Mouse (Mus musculus): Measurements from ENCODE around the gene Scgb3a1. TPM values are rescaled to one million over a fixed set of nuclear protein-coding genes. Genes with fewer than 3 reads are reported as not detected.

Gene Scgb3a1
- total RNA-seq, 2 experiments from 2014 or later = not detected

DNA sequence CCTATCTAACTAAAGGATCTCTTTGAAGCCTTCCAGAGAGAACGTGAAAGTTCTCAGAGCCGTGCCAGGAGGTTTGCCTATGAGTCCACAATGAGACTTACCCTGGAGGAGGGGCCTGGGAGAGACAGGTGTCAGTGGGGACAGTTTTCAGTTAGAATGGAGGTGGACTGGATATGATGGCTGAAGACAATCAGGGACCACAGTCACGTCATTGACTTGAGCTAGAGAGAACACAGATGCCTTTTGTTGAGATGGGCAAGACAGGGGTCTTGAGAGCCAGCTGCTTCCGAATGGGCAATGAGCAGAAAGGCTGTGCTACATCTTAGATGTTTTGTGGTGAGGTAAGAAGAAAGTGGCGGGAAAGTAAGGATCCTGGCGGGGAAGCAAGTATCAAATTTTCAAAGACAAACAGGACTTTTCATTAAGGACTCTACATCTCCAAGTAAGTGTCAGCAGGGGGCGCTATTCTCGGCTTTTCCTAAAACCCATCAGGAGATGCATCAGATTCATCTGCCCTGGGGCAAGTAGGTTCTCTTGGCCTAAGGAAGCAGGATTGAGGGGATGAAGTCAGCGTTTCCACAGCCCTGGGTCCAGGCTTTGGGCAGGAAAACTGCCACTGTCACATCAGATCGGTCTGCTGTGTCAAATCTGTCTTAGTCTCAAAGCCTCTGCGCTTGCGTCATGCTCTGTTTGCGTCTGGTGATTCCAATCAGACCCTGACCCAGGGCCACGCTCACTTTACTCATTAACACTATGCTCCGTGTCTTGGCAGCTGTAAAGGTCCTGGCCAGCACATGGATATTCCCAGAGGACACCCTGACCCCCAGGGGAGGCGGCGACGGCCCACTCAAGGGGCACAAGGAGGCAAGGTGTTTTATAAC is 13.1 kb upstream of the Scgb3a1 start:
- TF ChIP-seq CTCF (conservative IDR thresholded peaks at IDR 0.05) = peak; percentile 74
- DNase-seq (ENCODE audit: low spot score in 2 of 2) = peak in 1 of 2 experiments; percentile 38
- Histone ChIP-seq H3K27ac (no peak overlapping the region), H3K4me3 (no peak overlapping the region)

DNA sequence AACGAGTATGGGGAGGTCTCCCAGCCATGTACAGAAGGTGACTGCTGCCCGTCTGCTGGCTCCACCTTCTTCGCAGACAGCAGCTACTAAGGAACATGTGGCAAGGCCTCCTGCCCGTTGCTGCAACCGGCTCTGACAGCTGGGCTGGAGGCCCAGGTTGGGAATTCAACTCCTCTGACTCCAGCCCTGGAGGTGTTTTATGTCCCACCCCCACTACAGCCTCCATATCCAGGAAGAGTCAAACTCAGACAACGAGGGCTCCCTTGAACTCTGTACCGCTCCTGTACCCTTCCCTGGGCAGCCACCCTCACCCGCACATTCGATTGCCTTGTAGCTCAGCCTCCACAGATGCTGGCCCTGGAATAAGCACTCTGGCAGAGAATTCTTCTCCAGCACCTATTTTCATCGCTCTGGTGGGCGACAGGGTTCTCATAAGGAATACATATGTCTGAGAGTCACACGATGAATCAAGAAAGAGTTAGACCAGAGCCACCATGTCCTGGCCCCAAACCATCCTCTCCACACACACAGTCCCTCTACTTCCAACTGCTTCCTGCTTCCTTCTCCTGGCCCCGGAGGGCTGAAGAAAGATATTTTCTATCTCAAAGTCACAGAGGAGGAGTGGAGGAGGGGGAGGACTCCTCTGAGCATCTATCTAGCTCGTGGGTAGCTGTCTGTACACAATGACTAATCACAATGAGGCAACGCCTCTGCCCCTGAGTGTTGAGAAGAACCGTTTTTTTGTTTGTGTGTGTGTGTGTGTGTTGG is 12.2 kb upstream of the Scgb3a1 start:
- TF ChIP-seq CTCF (conservative IDR thresholded peaks at IDR 0.05) = no peak
- Histone ChIP-seq H3K27ac (peak overlapping the region; percentile 59; the same call in 1 of the 2 replicates), H3K4me3 (no peak overlapping the region)
- peak in 1 of 2 experiments; percentile 48 for DNase-seq (ENCODE audit: low spot score in 2 of 2)

GRCm38 (mm10) chr11:49651762-49652322 is 11.6 kb upstream of the Scgb3a1 start:
- no peak for TF ChIP-seq CTCF (conservative IDR thresholded peaks at IDR 0.05)
- H3K27ac ChIP-seq = peak overlapping the region; percentile 67; the same call in 1 of the 2 replicates
- H3K4me3 ChIP-seq = no peak overlapping the region
- no peak for DNase-seq (ENCODE audit: low spot score in 2 of 2)

DNA sequence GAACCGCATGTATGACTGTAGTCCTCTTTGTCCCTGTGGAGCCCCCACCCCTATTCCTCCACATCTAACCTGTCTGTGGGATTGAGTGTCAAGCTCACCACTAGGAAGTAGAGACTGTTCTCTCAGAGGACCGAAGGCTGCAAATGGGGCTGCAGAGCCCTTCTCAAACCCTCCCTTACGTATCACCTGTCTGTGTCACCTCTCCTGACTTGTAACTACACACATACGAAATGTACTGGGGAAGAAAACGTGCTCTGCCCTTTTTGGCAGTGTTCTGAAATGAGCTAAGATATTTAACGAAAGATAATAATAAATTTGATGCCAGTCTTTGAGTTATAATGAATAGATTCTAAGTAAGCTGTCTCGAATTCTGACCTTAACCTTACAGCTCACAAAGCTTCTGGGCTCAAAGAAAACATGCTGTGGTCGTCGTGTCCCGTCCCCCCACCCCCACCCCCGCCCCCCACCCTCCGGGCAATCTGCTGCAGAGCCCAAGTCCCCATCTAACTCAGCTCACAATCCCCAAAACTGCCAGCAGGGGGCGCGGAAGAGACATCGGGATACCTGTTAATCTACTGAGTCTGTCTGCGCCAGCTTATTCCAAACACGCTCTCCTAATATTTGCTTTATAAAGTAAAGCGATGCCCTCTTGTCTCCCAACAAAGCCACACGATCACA is 10.9 kb upstream of the Scgb3a1 start:
- Histone ChIP-seq H3K27ac (peak overlapping the region; percentile 67), H3K4me3 (0 out of 2 replicates have a peak overlapping the region, but pooled peaks have one; percentile 13)
- TF ChIP-seq CTCF (conservative IDR thresholded peaks at IDR 0.05) = peak; percentile 79
- peak; percentile 80 to 92 for DNase-seq (ENCODE audit: low spot score in 2 of 2)

DNA sequence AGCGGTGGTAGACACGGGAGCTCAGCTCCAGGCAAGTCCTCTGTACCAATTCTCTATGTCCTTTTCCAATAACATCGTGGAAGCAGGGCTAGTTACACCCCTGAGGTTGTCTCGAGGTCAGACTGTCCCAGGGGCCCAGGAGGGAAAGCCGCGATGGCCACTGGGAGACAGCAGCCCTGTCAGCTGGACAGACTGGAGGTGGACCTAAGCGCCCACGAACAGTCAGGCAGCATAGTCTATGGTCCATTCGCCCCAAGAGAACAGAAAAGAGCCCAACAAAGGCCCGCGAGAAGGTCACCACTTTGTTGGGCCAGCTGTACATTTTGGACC is 10.4 kb upstream of the Scgb3a1 start:
- DNase-seq (ENCODE audit: low spot score in 2 of 2) = no peak
- no peak for TF ChIP-seq CTCF (conservative IDR thresholded peaks at IDR 0.05)
- Histone ChIP-seq H3K4me3 (0 out of 2 replicates have a peak overlapping the region, but pooled peaks have one; percentile 13), H3K27ac (no peak overlapping the region)

GRCm38 (mm10) chr11:49654651-49655050 is 8.8 kb upstream of the Scgb3a1 start:
- no peak for DNase-seq (ENCODE audit: low spot score in 2 of 2)
- no peak overlapping the region for H3K4me3 ChIP-seq
- H3K27ac ChIP-seq = no peak overlapping the region
- TF ChIP-seq CTCF (conservative IDR thresholded peaks at IDR 0.05) = no peak

DNA sequence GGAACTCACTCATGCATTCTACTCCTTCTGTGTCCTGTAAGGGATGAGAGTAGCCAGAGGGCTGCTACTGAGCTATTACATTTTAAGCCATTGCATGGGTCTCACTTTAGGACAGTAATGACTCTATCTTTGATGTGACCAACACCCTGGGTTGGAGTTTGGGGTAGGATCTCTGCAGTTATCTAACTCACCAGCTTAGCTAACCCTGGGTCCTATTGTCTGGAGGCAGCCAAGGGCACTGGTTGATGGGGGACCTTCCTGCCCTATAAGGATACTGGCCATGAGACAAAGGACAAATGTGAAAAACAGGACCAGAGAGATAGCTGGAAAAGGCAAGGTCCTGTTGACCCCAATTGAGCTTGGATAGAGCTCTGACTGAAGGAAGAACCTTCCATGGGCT is 7.9 kb upstream of the Scgb3a1 start:
- H3K4me3 ChIP-seq = no peak overlapping the region
- TF ChIP-seq CTCF (conservative IDR thresholded peaks at IDR 0.05) = no peak
- DNase-seq (ENCODE audit: low spot score in 2 of 2) = no peak
- H3K27ac ChIP-seq = no peak overlapping the region

- TF ChIP-seq CTCF (conservative IDR thresholded peaks at IDR 0.05) = no peak
- H3K27ac ChIP-seq = no peak overlapping the region
- no peak for DNase-seq (ENCODE audit: low spot score in 2 of 2)
- H3K4me3 ChIP-seq = no peak overlapping the region
These were observed 5.3 kb upstream of the Scgb3a1 start for GRCm38 (mm10) chr11:49658065-49658464.

- peak overlapping the region; percentile 64; the same call in 1 of the 2 replicates for H3K27ac ChIP-seq
- DNase-seq (ENCODE audit: low spot score in 2 of 2) = no peak
These were observed 4.5 kb upstream of the Scgb3a1 start for GRCm38 (mm10) chr11:49658791-49659469.

GRCm38 (mm10) chr11:49659470-49659799 is 4.0 kb upstream of the Scgb3a1 start:
- DNase-seq (ENCODE audit: low spot score in 2 of 2) = no peak
- TF ChIP-seq CTCF (conservative IDR thresholded peaks at IDR 0.05) = no peak
- no peak overlapping the region for H3K4me3 ChIP-seq
- H3K27ac ChIP-seq = peak overlapping the region; percentile 21; the same call in 1 of the 2 replicates

More at GRCm38 (mm10) chr11:49658791-49659469, 4.5 kb upstream of the Scgb3a1 start:
- no peak for TF ChIP-seq CTCF (conservative IDR thresholded peaks at IDR 0.05)
- no peak overlapping the region for H3K4me3 ChIP-seq

DNA sequence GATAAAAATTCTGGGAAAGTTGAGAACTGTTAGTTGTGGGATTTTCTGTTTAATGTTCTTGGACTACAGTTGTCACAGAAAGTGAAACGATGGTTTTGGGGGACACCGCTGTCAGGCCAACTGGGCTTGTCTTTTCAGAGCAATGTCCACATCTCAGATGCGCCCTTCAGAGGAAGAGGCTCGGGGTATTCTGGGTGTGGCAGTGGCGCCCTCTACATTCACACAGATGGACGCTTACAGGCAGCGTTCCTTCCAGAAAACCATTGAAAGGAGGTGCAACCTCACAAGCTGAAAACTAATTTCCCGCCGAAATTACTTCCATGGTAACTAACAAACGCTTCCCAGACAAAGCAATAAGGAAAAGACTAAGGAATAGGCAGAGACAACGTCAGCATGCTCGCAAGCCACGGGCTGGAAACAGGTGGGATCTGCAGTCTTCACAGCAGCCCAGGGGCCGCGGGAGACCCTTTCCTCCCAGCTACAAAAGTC is 1.1 kb upstream of the Scgb3a1 start:
- H3K27ac ChIP-seq = no peak overlapping the region
- no peak overlapping the region for H3K4me3 ChIP-seq
- no peak for TF ChIP-seq CTCF (conservative IDR thresholded peaks at IDR 0.05)
- no peak for DNase-seq (ENCODE audit: low spot score in 2 of 2)
